Mouse (Mus musculus) spleen, adult 2 months (tissue): ENCODE measurements at regions not wholly inside any gene's neighbourhood (a gene's known extent, or its start where the extent isn't known, plus 50 kb on each side); places are given as distances from the start of the nearest gene placed in this dataset.

Experiments used
- CTCF ChIP-seq: fragments of 200-500 bp; IDR thresholded peaks from 2 replicates; pipeline ENCODE4 v1.5.1; 2011; ENCODE audit warnings: mild to moderate bottlenecking, inconsistent platforms; ENCODE audit not compliant: insufficient read depth, insufficient read length, insufficient replicate concordance; ENCODE audit errors: extremely low read depth
- POLR2A ChIP-seq: fragments of 200-500 bp; IDR thresholded peaks from 2 replicates; pipeline ENCODE4 v1.6.1; 2011; ENCODE audit warnings: low read depth, low read length, inconsistent platforms

DNA sequence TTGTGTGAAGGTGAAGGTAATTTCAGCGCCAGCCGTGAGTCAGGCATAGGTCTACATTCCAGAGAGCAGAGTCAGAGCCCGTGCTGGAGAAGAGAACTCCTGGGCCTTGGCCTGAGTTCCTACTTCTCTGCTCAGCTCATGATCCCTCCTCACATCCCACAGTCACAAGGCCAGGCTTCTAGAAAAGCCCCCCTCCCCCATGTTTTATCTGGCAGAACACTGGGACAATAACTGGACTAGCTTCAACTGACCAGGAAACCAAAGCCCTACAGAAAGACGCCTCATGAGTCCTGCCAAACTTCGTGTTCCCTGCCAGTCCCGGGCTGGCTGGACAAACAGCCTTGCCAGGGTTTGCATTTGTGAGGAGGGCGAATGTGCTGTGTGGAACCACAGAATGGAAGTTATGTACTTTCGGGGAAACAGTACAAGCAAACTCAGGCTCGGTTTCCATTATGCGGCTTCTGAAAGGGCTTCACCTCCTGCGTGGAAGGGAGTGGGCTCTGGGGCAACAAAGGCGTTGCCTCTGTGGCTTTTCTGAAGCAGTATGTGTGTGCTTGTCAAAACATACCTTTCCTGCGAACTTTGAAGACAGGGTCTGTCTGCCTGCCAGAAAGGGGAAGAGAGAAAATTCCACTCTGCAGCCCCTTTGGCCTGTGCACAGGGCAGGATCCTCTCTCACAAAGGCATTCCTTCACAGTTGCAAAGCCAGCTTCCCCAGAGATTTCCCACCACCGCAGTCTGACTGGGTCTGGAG is 168.1 kb downstream of the Rpl14 start:
- no peak for TF ChIP-seq CTCF
- TF ChIP-seq POLR2A, result no peak
